Mouse (Mus musculus) G1E (cell line): ENCODE results near the gene Kcnk12.

ENCODE experiments used
- CTCF ChIP-seq: IDR thresholded peaks from 2 replicates; pipeline ENCODE4 v1.5.1; 2012; ENCODE audit warnings: low read depth, low read length, inconsistent platforms, mixed read lengths
- GATA1 ChIP-seq: IDR thresholded peaks from 2 replicates; pipeline ENCODE4 v1.6.1; 2012; ENCODE audit warnings: borderline replicate concordance, low read length, inconsistent platforms, mixed read lengths
- GATA2 ChIP-seq: IDR thresholded peaks from 2 replicates; pipeline ENCODE4 v1.6.1; 2012; ENCODE audit warnings: low read depth, low read length, inconsistent platforms, borderline replicate concordance
- TAL1 ChIP-seq: conservative IDR thresholded peaks from 2 replicates; pipeline ENCODE4 v1.6.1; 2012; ENCODE audit warnings: low read depth, low read length, inconsistent platforms, mixed read lengths

DNA sequence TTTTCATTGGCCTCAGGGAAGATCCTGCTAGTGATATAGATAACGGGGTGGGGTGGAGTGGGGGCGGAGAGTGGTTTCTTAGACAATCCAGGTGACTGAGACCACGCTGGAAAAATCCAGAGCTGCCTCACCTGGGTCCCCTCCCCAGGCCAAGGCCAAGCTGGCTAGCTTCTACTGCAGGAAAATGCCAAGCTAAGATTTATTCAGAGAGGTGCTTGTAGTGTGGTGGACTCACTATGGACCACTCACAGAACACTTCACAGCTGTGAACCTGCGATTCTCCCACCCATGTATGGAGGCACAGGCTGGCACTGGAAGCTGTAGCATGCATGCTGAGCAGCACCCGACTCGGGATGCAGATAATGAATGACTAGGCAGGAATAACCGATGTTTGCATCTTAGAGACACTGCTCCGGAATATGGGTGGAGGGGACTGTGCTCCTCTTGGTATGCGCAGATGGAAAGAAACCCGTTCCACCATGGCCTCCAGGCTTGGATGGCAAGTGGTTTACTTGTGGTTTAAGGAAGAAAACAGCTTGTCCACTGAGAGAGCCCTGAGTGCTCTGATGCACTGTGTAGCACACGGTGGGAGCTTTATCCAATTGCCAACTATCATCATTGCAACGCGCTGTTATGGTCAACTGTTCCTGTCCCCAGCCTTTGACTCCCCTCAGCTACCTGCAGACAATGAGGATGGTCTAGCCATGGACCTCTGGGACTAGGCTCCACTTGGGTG is 1.6 kb upstream of the Kcnk12 start:
- TF ChIP-seq CTCF = no peak
- no peak for TF ChIP-seq GATA2
- no peak for TF ChIP-seq GATA1
- no peak for TF ChIP-seq TAL1
